Mouse (Mus musculus): ENCODE measurements around the gene Fam155a. TPM values are rescaled to one million over a fixed set of nuclear protein-coding genes. Genes with fewer than 3 reads are reported as not detected.
"Not testable (repeated sequence)": the region's sequence is repeated elsewhere in the genome, so short reads cannot be mapped to it uniquely, and the experiment has no call there.

Fam155a gene
- polyA plus RNA-seq, 1 experiment from 2014 or later = 2.8 TPM

- 0 out of 2 replicates have a peak, but pooled peaks cover 3% of the 10 kb centered on the region for H3K4me1 ChIP-seq (replicated peaks)
- 91% methylated on average over 6 of the region's 6 CpGs for WGBS
- no peak overlapping the region for H3K4me3 ChIP-seq
- no peaks in the 10 kb centered on the region for H3K9me3 ChIP-seq
- H3K27me3 ChIP-seq (ENCODE audit: insufficient read depth, poor library complexity, severe bottlenecking) = no peaks in the 10 kb centered on the region
- no peaks in the 10 kb centered on the region for H3K36me3 ChIP-seq
- DNase-seq (ENCODE audit: low spot score) = no peak
- H3K27ac ChIP-seq = no peak overlapping the region
Measured at GRCm38 (mm10) chr8:9406204-9406603, 364.8 kb downstream of the Fam155a start.

- Histone ChIP-seq H3K4me3 (no peak overlapping the region), H3K4me1 (replicated peaks) (0 out of 2 replicates have a peak, but pooled peaks cover 3% of the 10 kb centered on the region), H3K36me3 (no peaks in the 10 kb centered on the region), H3K27me3 (ENCODE audit: insufficient read depth, poor library complexity, severe bottlenecking) (no peaks in the 10 kb centered on the region), H3K27ac (no peak overlapping the region), H3K9me3 (no peaks in the 10 kb centered on the region)
- DNase-seq (ENCODE audit: low spot score) = no peak
- 83% methylated on average over 3 of the region's 3 CpGs for WGBS
Measured at GRCm38 (mm10) chr8:9404651-9405050, 366.3 kb downstream of the Fam155a start.

GRCm38 (mm10) chr8:9402393-9402792 is 368.6 kb downstream of the Fam155a start:
- Histone ChIP-seq H3K4me1 (replicated peaks) (no peaks in the 10 kb centered on the region), H3K36me3 (no peaks in the 10 kb centered on the region), H3K27ac (no peak overlapping the region), H3K9me3 (no peaks in the 10 kb centered on the region), H3K27me3 (ENCODE audit: insufficient read depth, poor library complexity, severe bottlenecking) (no peaks in the 10 kb centered on the region), H3K4me3 (no peak overlapping the region)
- no peak for DNase-seq (ENCODE audit: low spot score)
- 61% methylated on average over 4 of the region's 4 CpGs for WGBS

- Histone ChIP-seq H3K27me3 (ENCODE audit: insufficient read depth, poor library complexity, severe bottlenecking) (no peaks in the 10 kb centered on the region), H3K4me1 (replicated peaks) (no peaks in the 10 kb centered on the region), H3K36me3 (no peaks in the 10 kb centered on the region), H3K4me3 (no peak overlapping the region), H3K27ac (no peak overlapping the region), H3K9me3 (no peaks in the 10 kb centered on the region)
- WGBS = 85% methylated on average over 3 of the region's 3 CpGs
- DNase-seq (ENCODE audit: low spot score) = no peak
Measured at GRCm38 (mm10) chr8:9398606-9399263, 372.2 kb downstream of the Fam155a start.

- Histone ChIP-seq H3K4me1 (replicated peaks) (no peaks in the 10 kb centered on the region), H3K27ac (no peak overlapping the region), H3K4me3 (no peak overlapping the region), H3K9me3 (no peaks in the 10 kb centered on the region), H3K36me3 (no peaks in the 10 kb centered on the region), H3K27me3 (ENCODE audit: insufficient read depth, poor library complexity, severe bottlenecking) (no peaks in the 10 kb centered on the region)
- no peak for DNase-seq (ENCODE audit: low spot score)
- WGBS = 66% methylated on average over 6 of the region's 6 CpGs
Measured at GRCm38 (mm10) chr8:9398040-9398439, 372.9 kb downstream of the Fam155a start.

GRCm38 (mm10) chr8:9394670-9395069 is 376.3 kb downstream of the Fam155a start:
- H3K4me3 ChIP-seq = no peak overlapping the region
- H3K27me3 ChIP-seq (ENCODE audit: insufficient read depth, poor library complexity, severe bottlenecking) = no peaks in the 10 kb centered on the region
- H3K4me1 ChIP-seq (replicated peaks) = no peaks in the 10 kb centered on the region
- no peaks in the 10 kb centered on the region for H3K9me3 ChIP-seq
- H3K27ac ChIP-seq = no peak overlapping the region
- 84% methylated on average over 5 of the region's 5 CpGs for WGBS
- H3K36me3 ChIP-seq = no peaks in the 10 kb centered on the region
- no peak for DNase-seq (ENCODE audit: low spot score)

GRCm38 (mm10) chr8:9393246-9393645 is 377.7 kb downstream of the Fam155a start:
- Histone ChIP-seq H3K4me1 (replicated peaks) (no peaks in the 10 kb centered on the region), H3K27me3 (ENCODE audit: insufficient read depth, poor library complexity, severe bottlenecking) (no peaks in the 10 kb centered on the region), H3K4me3 (no peak overlapping the region), H3K36me3 (no peaks in the 10 kb centered on the region), H3K27ac (no peak overlapping the region), H3K9me3 (no peaks in the 10 kb centered on the region)
- 41% methylated on average over 2 of the region's 2 CpGs for WGBS
- DNase-seq (ENCODE audit: low spot score) = no peak

GRCm38 (mm10) chr8:9390229-9390628 is 380.7 kb downstream of the Fam155a start:
- H3K27me3 ChIP-seq (ENCODE audit: insufficient read depth, poor library complexity, severe bottlenecking); H3K36me3 ChIP-seq; DNase-seq (ENCODE audit: low spot score); H3K4me3 ChIP-seq; H3K4me1 ChIP-seq (replicated peaks); H3K27ac ChIP-seq; H3K9me3 ChIP-seq: not testable (repeated sequence)
- 90% methylated on average over 2 of the region's 2 CpGs for WGBS

GRCm38 (mm10) chr8:9369201-9369600 is 401.8 kb downstream of the Fam155a start:
- Histone ChIP-seq H3K36me3 (no peaks in the 10 kb centered on the region), H3K9me3 (no peaks in the 10 kb centered on the region), H3K4me1 (replicated peaks) (no peaks in the 10 kb centered on the region), H3K27me3 (ENCODE audit: insufficient read depth, poor library complexity, severe bottlenecking) (no peaks in the 10 kb centered on the region), H3K4me3 (no peak overlapping the region), H3K27ac (no peak overlapping the region)
- DNase-seq (ENCODE audit: low spot score) = no peak
- 87% methylated on average over 8 of the region's 8 CpGs for WGBS

- 75% methylated on average over 6 of the region's 6 CpGs for WGBS
- H3K4me3 ChIP-seq = no peak overlapping the region
- no peak for DNase-seq (ENCODE audit: low spot score)
Measured at GRCm38 (mm10) chr8:9367721-9368120, 403.2 kb downstream of the Fam155a start.

GRCm38 (mm10) chr8:9365381-9365780 is 405.6 kb downstream of the Fam155a start:
- DNase-seq (ENCODE audit: low spot score) = no peak
- Histone ChIP-seq H3K4me3 (no peak overlapping the region), H3K27ac (no peak overlapping the region), H3K36me3 (no peaks in the 10 kb centered on the region), H3K4me1 (replicated peaks) (no peaks in the 10 kb centered on the region), H3K9me3 (no peaks in the 10 kb centered on the region), H3K27me3 (ENCODE audit: insufficient read depth, poor library complexity, severe bottlenecking) (no peaks in the 10 kb centered on the region)
- 89% methylated on average over 1 of the region's 1 CpGs for WGBS

More at GRCm38 (mm10) chr8:9367721-9368120, 403.2 kb downstream of the Fam155a start:
- no peaks in the 10 kb centered on the region for H3K36me3 ChIP-seq
- H3K27ac ChIP-seq = no peak overlapping the region
- no peaks in the 10 kb centered on the region for H3K4me1 ChIP-seq (replicated peaks)
- H3K9me3 ChIP-seq = no peaks in the 10 kb centered on the region
- H3K27me3 ChIP-seq (ENCODE audit: insufficient read depth, poor library complexity, severe bottlenecking) = no peaks in the 10 kb centered on the region

GRCm38 (mm10) chr8:9348523-9349135 is 422.3 kb downstream of the Fam155a start:
- Histone ChIP-seq H3K4me3 (no peak overlapping the region), H3K9me3 (no peaks in the 10 kb centered on the region)

GRCm38 (mm10) chr8:9347163-9347562 is 423.8 kb downstream of the Fam155a start:
- Histone ChIP-seq H3K36me3 (no peaks in the 10 kb centered on the region), H3K4me1 (replicated peaks) (peaks cover 10% of the 10 kb centered on the region; the same call in 1 of the 2 replicates), H3K9me3 (no peaks in the 10 kb centered on the region), H3K27me3 (ENCODE audit: insufficient read depth, poor library complexity, severe bottlenecking) (no peaks in the 10 kb centered on the region), H3K4me3 (no peak overlapping the region), H3K27ac (no peak overlapping the region)
- no peak for DNase-seq (ENCODE audit: low spot score)
- WGBS = 87% methylated on average over 4 of the region's 4 CpGs

More at GRCm38 (mm10) chr8:9348523-9349135, 422.3 kb downstream of the Fam155a start:
- H3K27ac ChIP-seq = no peak overlapping the region
- H3K27me3 ChIP-seq (ENCODE audit: insufficient read depth, poor library complexity, severe bottlenecking) = no peaks in the 10 kb centered on the region
- peak; percentile 58 for DNase-seq (ENCODE audit: low spot score)
- H3K36me3 ChIP-seq = no peaks in the 10 kb centered on the region
- peaks cover 10% of the 10 kb centered on the region; the same call in 1 of the 2 replicates for H3K4me1 ChIP-seq (replicated peaks)
- 53% methylated on average over 7 of the region's 7 CpGs for WGBS
